Mouse (Mus musculus) thymus, postnatal 0 days (tissue): Measurements from ENCODE around the gene Huwe1. TPM values are rescaled to one million over a fixed set of nuclear protein-coding genes. Genes with fewer than 3 reads are reported as not detected.
A peak's percentile ranks its signal among the peaks of the same experiment; 100 is the strongest.

Source experiments
- DNase-seq: peaks from one replicate; pipeline ENCODE4 v3.0.0-alpha.2; 2015; ENCODE audit warnings: low spot score
- microRNA counts: library from miRNA; unstranded; fragments of <30 nt; microRNA quantifications from one replicate; lab custom pipeline; 2015
- microRNA-seq: library from miRNA; unstranded; fragments of <30 nt; microRNA quantifications from one replicate; pipeline ENCODE4, GENCODE M21; 2016; ENCODE audit warnings: borderline number of aligned reads
- polyA plus RNA-seq: library from polyadenylated mRNA; unstranded; fragments of >200 nt; fragmentation: Nextera tagmentation; extraction: Ambion mirVana; gene quantifications from 2 replicates; pipeline ENCODE4 v1.2.1, GENCODE M21; 2015

Gene Huwe1
- polyA plus RNA-seq, 1 experiment from 2014 or later, result 25.4 TPM

DNA sequence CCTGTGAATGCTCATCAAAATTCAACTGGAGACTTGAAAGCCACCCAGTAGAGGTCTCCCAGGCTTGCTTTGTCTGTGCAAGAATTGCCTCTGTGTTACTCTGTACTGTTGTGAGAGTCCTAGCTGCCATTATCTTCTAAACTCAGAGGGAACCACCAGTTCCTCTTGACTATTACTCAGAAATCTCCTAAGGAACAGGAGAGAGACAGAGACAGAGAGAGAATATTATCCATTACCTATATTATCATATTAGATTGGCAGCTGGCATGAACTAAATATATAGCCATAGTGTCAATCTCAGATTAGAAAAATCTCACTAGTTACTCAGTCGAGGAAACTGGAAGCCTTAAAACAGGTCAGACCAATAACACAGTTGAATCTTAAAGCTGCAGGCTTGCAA lies 149.6 kb downstream of the Huwe1 start:
- DNase-seq, result no peak

- no peak for DNase-seq
Measured at GRCm38 (mm10) chrX:151951181-151951580, 150.6 kb downstream of the Huwe1 start.

MicroRNA genes within 50 kb of the gene (microRNA counts, 519-probe panel; counts per million panel counts)
- microRNA mmu-miR-98 (lab: Ali Mortazavi, UCI), result 4,382 counts per million, percentile 80 among the panel's probes with 10 or more counts

Small RNA genes lying within 50 kb of the gene (microRNA-seq; reads per million reads assigned to microRNA genes)
- not detected for gene Mir3113
- gene Mir98, result 4,403 reads per million, percentile 86 among the genes with 10 or more reads in this experiment
- gene Mirlet7f-2, result 3,387 reads per million, percentile 82 among the genes with 10 or more reads in this experiment

Other genes starting within 250 kb of the Huwe1 start
- 137 and 141 TPM in 2 replicates for gene Hsd17b10, start 201.0 kb downstream of the Huwe1 start, polyA plus RNA-seq
- gene Ribc1, start 215.5 kb downstream of the Huwe1 start, polyA plus RNA-seq, result 3.1 and 4.5 TPM in 2 replicates
- 105 and 106 TPM in 2 replicates for gene Smc1a, start 215.6 kb downstream of the Huwe1 start, polyA plus RNA-seq